Mouse (Mus musculus): ENCODE measurements around the gene Ntpcr. TPM values are rescaled to one million over a fixed set of nuclear protein-coding genes. Genes with fewer than 3 reads are reported as not detected.

Ntpcr gene
- total RNA-seq (2017): 9.1 and 10.0 TPM in 2 replicates

DNA sequence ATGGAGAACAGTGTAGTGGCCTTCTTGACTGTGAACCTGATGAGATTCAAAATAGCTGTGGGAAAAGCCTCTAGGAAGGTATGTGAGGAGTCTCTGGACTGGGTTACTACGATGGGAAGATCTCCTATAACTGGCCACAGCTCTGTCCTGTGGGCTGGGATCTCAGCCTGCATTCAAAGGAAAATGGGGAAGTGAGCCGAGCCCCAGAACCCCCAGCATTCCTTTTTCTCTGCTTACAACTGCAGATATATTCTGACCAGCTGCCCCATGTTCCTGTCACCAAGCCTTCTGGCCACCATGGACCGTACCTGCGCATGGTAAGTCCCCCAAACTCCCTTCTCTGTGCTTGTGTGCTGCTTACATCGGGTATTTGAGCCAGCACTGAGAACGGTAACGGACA, at the start of gene Ntpcr:
TSS of gene Ntpcr (plus strand) at position 218 of the 400 bp plus-strand sequence.
- ATAC-seq (ENCODE audit: extremely low read depth, insufficient number of reproducible peaks, low FRiP score, poor library complexity, severe bottlenecking): no peak

DNA sequence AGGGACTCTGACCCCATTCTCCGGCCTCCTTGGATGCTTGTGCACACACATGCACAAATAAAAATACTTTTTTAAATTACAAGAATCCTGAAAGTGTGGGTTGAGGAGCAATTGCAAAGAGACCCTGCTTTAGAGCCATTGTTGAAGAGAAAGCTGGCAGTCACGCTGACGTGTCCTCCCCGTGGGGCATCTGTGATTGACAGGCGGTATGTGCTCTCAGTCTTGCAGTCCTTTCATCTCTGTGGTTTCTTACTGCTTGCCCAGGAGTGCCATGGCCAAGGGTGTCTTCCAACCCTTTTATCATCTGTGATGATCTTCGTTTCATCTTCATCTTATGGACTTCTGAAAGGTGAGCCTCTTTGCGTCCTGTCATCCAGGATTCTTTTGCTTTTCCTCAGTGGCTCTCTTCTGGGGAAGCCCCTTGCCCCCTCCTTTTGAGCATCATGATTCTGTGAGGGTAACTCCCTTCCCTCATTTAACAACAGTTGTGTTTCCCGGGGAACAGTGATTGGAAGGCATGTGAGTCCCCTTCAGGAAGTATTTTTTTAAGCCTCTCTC, 48.8 kb upstream of the Ntpcr start:
- no peak for ATAC-seq (ENCODE audit: extremely low read depth, insufficient number of reproducible peaks, low FRiP score, poor library complexity, severe bottlenecking)

- no peak for ATAC-seq (ENCODE audit: extremely low read depth, insufficient number of reproducible peaks, low FRiP score, poor library complexity, severe bottlenecking)
Observed at GRCm38 (mm10) chr8:125685216-125685760, 44.5 kb upstream of the Ntpcr start.

GRCm38 (mm10) chr8:125686221-125686865, 43.4 kb upstream of the Ntpcr start:
- ATAC-seq (ENCODE audit: extremely low read depth, insufficient number of reproducible peaks, low FRiP score, poor library complexity, severe bottlenecking): no peak

DNA sequence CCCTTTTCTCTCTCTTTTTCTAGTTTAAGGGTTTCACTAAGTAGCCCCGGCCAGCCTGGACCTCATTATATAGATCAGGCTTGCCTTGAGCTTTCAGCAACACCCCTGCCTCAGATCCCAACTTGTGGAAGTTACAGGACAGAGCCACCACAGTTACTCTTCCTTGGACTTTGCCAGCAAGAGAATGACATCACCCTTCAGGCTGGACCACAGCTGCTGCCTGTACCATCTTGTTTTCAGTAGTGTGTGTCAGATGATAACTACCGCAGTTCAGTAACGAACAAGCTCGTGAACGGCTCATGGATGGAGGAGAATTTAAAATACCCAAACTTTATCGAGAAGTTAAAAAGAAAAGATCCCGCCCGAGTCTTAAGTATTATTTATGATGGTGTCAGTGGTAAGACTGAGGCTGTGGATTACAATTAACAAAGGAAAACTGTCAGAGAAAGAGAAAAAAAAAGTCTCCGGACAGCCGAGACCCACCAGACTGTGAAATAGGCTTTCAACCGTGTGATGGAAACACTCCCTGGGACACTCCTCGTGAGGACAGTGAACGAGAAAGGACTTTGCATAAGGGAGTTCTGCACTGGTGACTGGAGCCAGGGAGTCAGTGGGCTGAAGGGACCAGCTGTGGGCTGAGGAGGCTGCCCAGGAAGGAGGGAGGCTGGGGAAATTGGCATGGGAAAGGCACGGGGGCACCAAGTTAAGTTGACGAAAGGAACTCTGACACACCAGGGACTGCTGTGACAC, 39.4 kb upstream of the Ntpcr start:
- ATAC-seq (ENCODE audit: extremely low read depth, insufficient number of reproducible peaks, low FRiP score, poor library complexity, severe bottlenecking): no peak

- ATAC-seq (ENCODE audit: extremely low read depth, insufficient number of reproducible peaks, low FRiP score, poor library complexity, severe bottlenecking): no peak
Observed at GRCm38 (mm10) chr8:125690961-125691360, 38.8 kb upstream of the Ntpcr start.

DNA sequence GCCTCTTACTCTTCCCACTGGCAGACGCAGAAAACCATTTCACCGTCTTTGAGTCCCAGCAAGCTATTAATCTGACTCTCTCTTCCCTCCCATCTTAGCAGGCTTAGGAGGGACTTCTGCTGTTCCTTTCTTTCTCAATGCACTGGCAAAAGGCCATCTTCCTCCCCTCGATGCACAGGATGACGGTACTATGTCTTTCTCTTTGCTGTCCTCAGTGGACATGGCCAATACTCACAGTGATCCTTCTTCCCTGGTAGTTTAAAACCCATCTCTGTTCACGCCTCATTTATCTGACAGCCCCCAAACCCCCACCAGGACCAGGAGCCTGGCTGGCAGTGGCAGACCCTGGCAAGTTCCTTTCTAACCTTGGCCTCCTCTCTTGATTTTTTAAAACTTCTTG, 37.3 kb upstream of the Ntpcr start:
- ATAC-seq (ENCODE audit: extremely low read depth, insufficient number of reproducible peaks, low FRiP score, poor library complexity, severe bottlenecking): no peak

- no peak for ATAC-seq (ENCODE audit: extremely low read depth, insufficient number of reproducible peaks, low FRiP score, poor library complexity, severe bottlenecking)
Observed at GRCm38 (mm10) chr8:125693197-125693596, 36.6 kb upstream of the Ntpcr start.

DNA sequence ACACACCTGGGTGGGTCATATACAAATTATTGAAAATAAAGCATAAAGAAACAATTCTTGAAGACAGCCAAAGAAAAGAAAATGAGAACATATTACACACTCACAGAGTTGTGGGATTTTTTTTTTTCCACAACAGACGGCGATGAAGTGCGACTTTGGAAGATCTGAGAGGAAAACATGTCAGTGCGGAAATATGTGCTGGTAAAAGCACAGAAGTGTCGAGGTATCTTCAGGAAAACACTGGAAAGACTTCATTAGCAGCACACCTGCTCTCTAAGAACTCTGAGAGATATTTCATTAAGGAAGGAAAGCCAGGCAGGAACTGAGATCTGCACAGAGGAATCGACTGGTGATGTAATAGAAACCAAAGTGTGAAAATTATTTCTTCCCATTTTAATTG, 33.8 kb upstream of the Ntpcr start:
- ATAC-seq (ENCODE audit: extremely low read depth, insufficient number of reproducible peaks, low FRiP score, poor library complexity, severe bottlenecking): no peak

GRCm38 (mm10) chr8:125699391-125700025, 30.3 kb upstream of the Ntpcr start:
- ATAC-seq (ENCODE audit: extremely low read depth, insufficient number of reproducible peaks, low FRiP score, poor library complexity, severe bottlenecking): peak; percentile 33; the same call in 1 of the 2 replicates

DNA sequence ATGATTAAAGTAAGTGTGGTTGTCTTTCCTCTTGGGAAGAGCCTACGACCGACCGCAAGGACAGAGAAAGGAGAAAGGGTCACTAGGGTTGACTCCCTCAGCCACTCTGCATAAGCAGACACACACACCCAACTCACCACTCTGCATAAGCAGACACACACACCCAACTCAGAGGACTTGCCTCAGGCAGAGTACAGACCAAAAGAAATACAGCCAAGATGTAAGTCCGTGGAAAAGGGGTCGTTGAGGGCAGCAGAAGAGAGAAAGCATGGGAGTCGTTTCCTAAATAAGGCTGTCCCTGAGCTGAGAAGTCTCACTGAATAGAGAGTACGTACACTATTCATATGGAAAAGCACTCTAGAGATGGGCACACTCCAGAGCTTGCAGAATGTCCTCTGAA, 29.4 kb upstream of the Ntpcr start:
- ATAC-seq (ENCODE audit: extremely low read depth, insufficient number of reproducible peaks, low FRiP score, poor library complexity, severe bottlenecking): no peak

DNA sequence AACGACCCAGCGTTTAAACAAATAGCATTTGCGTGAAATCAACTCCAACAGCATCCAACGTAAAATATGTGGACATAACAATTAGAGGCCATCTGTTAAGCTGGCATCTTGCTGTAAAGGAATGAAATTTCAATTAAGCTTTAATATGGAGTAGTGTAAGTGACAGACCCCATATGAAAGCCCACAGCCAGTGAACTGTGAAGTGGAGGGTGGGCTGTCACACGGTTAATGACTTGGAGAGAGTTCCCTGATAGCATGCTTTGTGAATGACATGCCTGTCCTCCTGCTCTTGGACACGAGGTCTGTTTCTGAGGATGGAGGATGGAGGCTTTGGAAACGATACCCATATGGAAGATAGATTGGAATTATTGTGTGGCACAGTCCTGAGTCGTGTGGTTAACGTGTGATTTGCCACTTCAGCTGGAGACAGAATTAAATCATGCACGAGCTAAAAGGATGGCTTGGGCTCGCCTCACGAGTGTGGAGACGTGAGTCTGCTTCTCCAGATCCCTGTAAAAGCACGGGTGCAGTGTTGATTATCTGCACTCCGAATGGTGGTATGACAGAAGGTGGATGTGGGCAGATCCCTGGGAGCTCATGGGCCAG, 26.8 kb upstream of the Ntpcr start:
- no peak for ATAC-seq (ENCODE audit: extremely low read depth, insufficient number of reproducible peaks, low FRiP score, poor library complexity, severe bottlenecking)

DNA sequence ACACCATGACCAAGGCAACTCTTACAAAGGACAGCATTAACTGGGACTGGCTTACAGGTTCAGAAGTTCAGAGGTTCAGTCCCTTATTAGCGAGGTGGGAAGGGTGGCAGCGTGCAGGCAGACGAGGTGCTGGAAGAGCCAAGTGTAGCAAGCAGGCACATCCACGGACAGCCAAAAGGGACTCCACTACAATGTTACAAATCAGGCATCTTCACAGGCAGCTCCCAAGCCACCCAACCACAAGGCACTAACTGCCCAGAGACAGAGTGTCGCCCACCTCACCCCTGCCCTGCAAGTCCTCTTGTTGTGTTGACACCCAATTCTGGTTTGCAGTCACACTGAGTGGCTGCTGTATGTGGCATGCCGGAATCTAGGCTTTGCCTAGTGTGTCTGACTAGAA, 25.3 kb upstream of the Ntpcr start:
- ATAC-seq (ENCODE audit: extremely low read depth, insufficient number of reproducible peaks, low FRiP score, poor library complexity, severe bottlenecking): no peak

GRCm38 (mm10) chr8:125705816-125706215, 23.9 kb upstream of the Ntpcr start:
- ATAC-seq (ENCODE audit: extremely low read depth, insufficient number of reproducible peaks, low FRiP score, poor library complexity, severe bottlenecking): no peak

GRCm38 (mm10) chr8:125709171-125709570, 20.6 kb upstream of the Ntpcr start:
- no peak for ATAC-seq (ENCODE audit: extremely low read depth, insufficient number of reproducible peaks, low FRiP score, poor library complexity, severe bottlenecking)

GRCm38 (mm10) chr8:125711514-125711913, 18.2 kb upstream of the Ntpcr start:
- ATAC-seq (ENCODE audit: extremely low read depth, insufficient number of reproducible peaks, low FRiP score, poor library complexity, severe bottlenecking): no peak

DNA sequence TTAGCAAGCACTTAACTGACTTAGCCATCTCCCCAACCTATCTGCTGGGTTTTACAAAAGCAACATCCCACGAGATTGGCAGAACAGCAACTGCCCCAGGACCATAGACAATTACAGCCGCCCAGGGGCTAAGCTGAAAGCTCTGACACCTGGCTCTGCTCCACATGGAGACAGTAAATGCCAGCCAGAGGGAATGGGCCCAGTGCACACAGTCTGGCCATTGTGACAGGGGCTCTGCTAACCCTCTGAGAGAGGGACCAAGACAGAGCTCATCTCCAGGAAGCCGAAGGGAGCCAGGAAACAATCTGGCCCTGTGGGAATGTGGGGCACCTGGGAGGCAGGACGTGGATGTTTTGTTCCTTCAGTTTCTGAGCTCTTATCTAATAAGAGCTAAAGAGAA, 13.6 kb upstream of the Ntpcr start:
- no peak for ATAC-seq (ENCODE audit: extremely low read depth, insufficient number of reproducible peaks, low FRiP score, poor library complexity, severe bottlenecking)

- no peak for ATAC-seq (ENCODE audit: extremely low read depth, insufficient number of reproducible peaks, low FRiP score, poor library complexity, severe bottlenecking)
Observed at GRCm38 (mm10) chr8:125716613-125717012, 13.2 kb upstream of the Ntpcr start.

- ATAC-seq (ENCODE audit: extremely low read depth, insufficient number of reproducible peaks, low FRiP score, poor library complexity, severe bottlenecking): no peak
Observed at GRCm38 (mm10) chr8:125718914-125719313, 10.8 kb upstream of the Ntpcr start.

Measured in neutrophil, adult 5-6 weeks (primary cell).